Mouse (Mus musculus): ENCODE measurements around the gene Trp53i13.

DNA sequence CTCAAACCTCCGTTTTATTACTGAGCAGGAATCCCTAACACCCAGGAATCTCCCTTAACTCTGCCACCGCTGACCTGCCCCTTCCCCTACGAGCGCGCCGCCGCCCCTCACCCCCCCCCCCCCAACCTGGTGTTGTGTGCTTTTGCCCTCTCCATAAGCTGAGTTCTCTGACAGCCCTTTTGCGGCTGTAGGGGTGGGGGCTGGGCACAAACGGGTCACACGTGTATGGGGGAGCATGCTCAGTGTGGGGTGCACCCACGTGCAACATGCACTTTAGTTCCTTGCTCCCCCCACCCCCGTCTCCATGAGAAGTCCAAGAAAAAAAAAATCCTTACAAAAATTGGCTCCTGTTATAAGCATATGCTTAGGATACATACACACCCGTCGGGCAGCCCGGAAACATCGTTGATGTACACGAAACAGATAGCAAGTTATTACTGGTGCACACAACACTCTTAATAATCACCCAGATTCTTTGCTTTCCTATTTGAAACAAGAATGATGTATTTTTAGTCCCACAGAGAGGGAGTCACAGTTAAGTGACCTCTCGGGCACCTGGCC lies 23.4 kb downstream of the Trp53i13 start:
- TF ChIP-seq POLR2A (IDR thresholded peaks at IDR 0.05; ENCODE audit: borderline replicate concordance, extremely low read depth, insufficient read depth, insufficient read length, poor library complexity, severe bottlenecking) (no peak), CTCF (IDR thresholded peaks at IDR 0.05; ENCODE audit: borderline replicate concordance, extremely low read depth, insufficient read depth, insufficient read length) (no peak)
